Comparison of ENCODE assay signal across 16 mouse cellular contexts in the genomic region with DNA sequence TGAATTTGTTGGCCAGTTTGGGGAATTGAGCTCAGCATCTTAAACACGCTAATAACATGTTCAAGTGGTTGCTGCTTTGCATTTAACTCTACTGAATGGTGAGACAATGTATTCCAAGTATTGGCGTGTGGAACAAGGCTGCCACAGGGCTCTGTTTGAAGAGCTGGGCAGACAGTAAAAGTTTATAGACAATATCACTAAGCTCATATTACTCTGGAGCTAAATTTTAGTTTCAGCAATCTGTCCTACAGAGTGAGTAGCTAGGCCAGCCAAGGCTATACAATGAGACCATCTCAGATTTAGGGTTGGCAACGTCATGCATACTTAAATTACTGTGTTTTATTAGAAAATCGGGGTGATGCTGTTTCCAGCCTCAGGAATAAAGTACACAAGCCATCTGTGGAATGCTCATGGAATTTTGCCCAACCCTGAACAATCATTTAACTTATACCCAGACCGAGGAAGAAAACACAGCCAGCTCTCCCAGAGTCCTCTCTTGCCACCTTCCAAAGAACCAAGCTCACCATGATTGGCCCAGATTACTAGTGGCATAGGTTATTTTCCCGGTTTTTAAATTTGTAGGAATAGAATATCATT. TPM values are rescaled to one million over a fixed set of nuclear protein-coding genes. Genes with fewer than 3 reads are reported as not detected.
"Had no signal": no experiment of that assay in that cellular context is flagged by ENCODE, and none has a peak within 500 bp of the region (broad histone marks: within the 10 kb centered on the region; RNA-seq: fewer than 3 reads in every experiment).

No protein-coding gene starts in this region.

- H3K4me2 ChIP-seq: kidney, embryonic 15.5 days; lung, embryonic 15.5 days; midbrain, embryonic 11.5 days; midbrain, embryonic 15.5 days; neural tube, embryonic 12.5 days had no signal

- H3K9ac ChIP-seq: kidney, embryonic 15.5 days; liver, postnatal 0 days; lung, embryonic 15.5 days; midbrain, embryonic 15.5 days; neural tube, embryonic 12.5 days had no signal

- H3K9me3 ChIP-seq: kidney, embryonic 15.5 days; lung, embryonic 15.5 days; megakaryocyte, embryonic 14.5 days; midbrain, embryonic 15.5 days; neural tube, embryonic 12.5 days had no signal

- H3K27ac ChIP-seq: kidney, embryonic 15.5 days; left cerebral cortex, adult 2 months; lung, embryonic 15.5 days; macrophage; midbrain, embryonic 15.5 days; neural tube, embryonic 12.5 days had no signal

- H3K27me3 ChIP-seq: kidney, embryonic 15.5 days; lung, embryonic 15.5 days; megakaryocyte, embryonic 14.5 days; midbrain, embryonic 15.5 days had no signal

- DNase-seq: kidney, adult 2 months; kidney, postnatal 14 days; liver, postnatal 0 days; lung, postnatal 14 days; thymus, adult 18-20 months; thymus, postnatal 14 days had no signal

- ATAC-seq: liver, postnatal 0 days; midbrain, embryonic 15.5 days had no signal

- H3K4me3 ChIP-seq: kidney, embryonic 15.5 days; left cerebral cortex, adult 2 months; lung, embryonic 15.5 days; megakaryocyte, embryonic 14.5 days; midbrain, embryonic 15.5 days; neural tube, embryonic 12.5 days had no signal

RNA-seq across cellular contexts. Expression of gene Gm21970, which starts 10.1 kb away (rescaled TPM):
- polyA plus RNA-seq: kidney, adult 2 months; kidney, embryonic 15.5 days; large intestine, adult 2 months; liver, adult 2 months; liver, postnatal 0 days; lung, embryonic 15.5 days; macrophage; midbrain, embryonic 11.5 days; midbrain, embryonic 15.5 days; neural tube, embryonic 12.5 days had no signal
